Mouse (Mus musculus): ENCODE data around the gene Ten1. TPM values are rescaled to one million over a fixed set of nuclear protein-coding genes. Genes with fewer than 3 reads are reported as not detected.

Ten1 gene
- total RNA-seq, 1 experiment: 19.1 TPM

DNA sequence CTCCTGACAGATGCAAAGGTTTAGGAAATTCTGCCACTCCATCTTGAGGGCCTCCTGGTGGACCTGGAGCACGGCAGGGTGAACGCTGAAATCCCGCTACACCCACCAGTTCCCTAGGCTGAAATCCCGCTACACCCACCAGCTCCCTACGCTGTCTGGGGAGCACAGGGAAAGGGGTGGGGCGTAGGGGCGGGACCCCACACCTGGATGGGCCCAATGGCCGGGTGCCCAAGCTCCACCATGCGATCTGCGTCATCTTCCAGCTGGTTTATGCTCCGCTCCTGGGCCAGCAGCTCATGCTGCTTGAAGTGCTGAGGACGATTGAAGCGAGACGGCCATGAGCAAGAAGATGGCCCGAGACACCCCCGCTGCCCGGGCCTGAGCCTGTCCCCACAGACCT is 33.8 kb downstream of the Ten1 start:
- Histone ChIP-seq H3K4me3 (ENCODE audit: insufficient read depth in 1 of 2, low read depth in 1 of 2, low read length in 2 of 2, poor library complexity in 1 of 2, severe bottlenecking in 1 of 2) (peak overlapping the region; percentile 39 to 51; a peak in 3 of 4 replicates), H3K27ac (ENCODE audit: insufficient read depth, low read depth, low read length, poor library complexity, severe bottlenecking) (no peak overlapping the region), H3K9ac (ENCODE audit: insufficient read depth, low read depth, low read length, poor library complexity, severe bottlenecking) (peak overlapping the region; percentile 23), H3K36me3 (ENCODE audit: control insufficient read depth, insufficient read depth, low read length, poor library complexity, severe bottlenecking) (no peaks in the 10 kb centered on the region), H3K9me3 (ENCODE audit: control insufficient read depth, insufficient read depth, low read depth, low read length) (no peaks in the 10 kb centered on the region), H3K4me1 (ENCODE audit: control insufficient read depth in 2 of 2, insufficient read depth in 2 of 2, low read length in 2 of 2, poor library complexity in 1 of 2) (peaks cover 0 to 14% of the 10 kb centered on the region in 2 experiments; a peak in 3 of 4 replicates)
- TF ChIP-seq CHD2 (IDR thresholded peaks at IDR 0.05; ENCODE audit: low read depth, low read length) (no peak), ZC3H11A (IDR thresholded peaks at IDR 0.05; ENCODE audit: borderline replicate concordance, low read depth, low read length) (no peak), ZNF384 (IDR thresholded peaks at IDR 0.05; ENCODE audit: low read depth, low read length) (no peak), MAFK (IDR thresholded peaks at IDR 0.05; ENCODE audit: insufficient read depth, low read depth, low read length) (no peak), HCFC1 (IDR thresholded peaks at IDR 0.05; ENCODE audit: borderline replicate concordance, insufficient read depth, low read length) (no peak)
- DNase-seq (ENCODE audit: low read depth, low spot score): no peak
- in situ Hi-C loops (cut with MboI; ENCODE audit: low sequenced_read_pairs in 2 of 2, unreplicated experiment in 2 of 2): no loop called here

DNA sequence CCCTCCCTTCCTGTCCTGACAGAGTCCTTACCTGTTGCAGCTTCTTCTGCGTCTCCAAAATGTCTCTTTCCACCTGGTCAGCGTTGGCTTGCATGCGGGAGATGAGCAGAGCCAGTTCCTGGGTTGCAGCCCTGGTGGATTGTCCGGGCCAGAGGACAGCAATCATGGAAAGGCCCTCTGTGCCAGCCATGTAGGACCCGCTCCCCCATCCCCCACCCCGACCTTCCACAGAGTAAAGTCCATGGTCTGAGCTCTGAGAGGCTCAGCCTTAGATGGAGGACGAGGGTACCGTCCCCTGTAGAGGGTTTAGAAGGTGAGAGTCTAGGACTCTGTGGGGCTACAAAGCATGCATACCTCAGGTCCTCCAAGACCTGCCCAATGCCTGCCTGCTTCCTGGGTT is 36.2 kb downstream of the Ten1 start:
- no peaks in the 10 kb centered on the region for H3K36me3 ChIP-seq (ENCODE audit: control insufficient read depth, insufficient read depth, low read length, poor library complexity, severe bottlenecking)
- TF ChIP-seq MAFK (IDR thresholded peaks at IDR 0.05; ENCODE audit: insufficient read depth, low read depth, low read length) (no peak), HCFC1 (IDR thresholded peaks at IDR 0.05; ENCODE audit: borderline replicate concordance, insufficient read depth, low read length) (no peak), CHD2 (IDR thresholded peaks at IDR 0.05; ENCODE audit: low read depth, low read length) (no peak), ZC3H11A (IDR thresholded peaks at IDR 0.05; ENCODE audit: borderline replicate concordance, low read depth, low read length) (no peak), ZNF384 (IDR thresholded peaks at IDR 0.05; ENCODE audit: low read depth, low read length) (no peak)
- H3K9ac ChIP-seq (ENCODE audit: insufficient read depth, low read depth, low read length, poor library complexity, severe bottlenecking): no peak overlapping the region
- H3K9me3 ChIP-seq (ENCODE audit: control insufficient read depth, insufficient read depth, low read depth, low read length): no peaks in the 10 kb centered on the region
- peaks cover 0 to 13% of the 10 kb centered on the region in 2 experiments; a peak in 3 of 4 replicates for H3K4me1 ChIP-seq (ENCODE audit: control insufficient read depth in 2 of 2, insufficient read depth in 2 of 2, low read length in 2 of 2, poor library complexity in 1 of 2)
- in situ Hi-C loops (cut with MboI; ENCODE audit: low sequenced_read_pairs in 2 of 2, unreplicated experiment in 2 of 2): no loop called here
- DNase-seq (ENCODE audit: low read depth, low spot score): no peak
- H3K27ac ChIP-seq (ENCODE audit: insufficient read depth, low read depth, low read length, poor library complexity, severe bottlenecking): no peak overlapping the region
- H3K4me3 ChIP-seq (ENCODE audit: insufficient read depth in 1 of 2, low read depth in 1 of 2, low read length in 2 of 2, poor library complexity in 1 of 2, severe bottlenecking in 1 of 2): no peak overlapping the region

DNA sequence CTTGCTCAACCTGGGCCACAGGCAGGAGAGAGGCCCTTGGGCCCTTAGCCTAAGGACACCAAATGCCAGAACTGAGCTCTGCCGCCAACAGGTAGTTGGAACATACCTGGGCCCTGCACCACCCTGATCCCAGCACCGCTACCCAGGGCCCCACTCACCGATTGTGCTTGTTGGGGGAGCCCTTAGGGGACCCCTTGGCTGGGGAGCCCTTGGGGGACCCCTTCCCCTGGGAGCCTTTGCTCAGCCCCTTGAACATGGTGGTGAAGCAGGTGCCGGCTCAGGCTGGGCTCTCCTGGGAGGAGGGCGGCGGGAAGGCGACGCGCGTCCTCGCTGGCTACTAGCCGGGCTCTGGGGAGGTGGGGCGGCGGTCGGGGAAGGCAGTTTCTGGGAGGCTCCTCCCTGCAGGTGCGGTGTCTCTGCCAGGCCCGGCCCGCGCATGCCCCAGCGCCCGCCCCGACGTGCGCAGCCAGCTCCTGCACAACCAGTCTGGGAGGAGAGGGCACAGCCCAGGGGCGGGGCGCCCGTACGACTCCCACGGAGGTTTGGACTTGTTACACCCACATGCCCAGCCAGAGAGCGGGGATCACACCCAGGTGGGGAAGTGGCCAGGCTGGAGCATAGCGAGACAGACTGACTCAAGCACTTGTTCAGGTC is 39.2 kb downstream of the Ten1 start, which contains the start of gene Evpl:
Evpl (minus strand) TSS at position 336 of the 654 bp plus-strand sequence.
- no peak for DNase-seq (ENCODE audit: low read depth, low spot score)
- no peaks in the 10 kb centered on the region for H3K36me3 ChIP-seq (ENCODE audit: control insufficient read depth, insufficient read depth, low read length, poor library complexity, severe bottlenecking)
- no peak for TF ChIP-seq ZC3H11A (IDR thresholded peaks at IDR 0.05; ENCODE audit: borderline replicate concordance, low read depth, low read length)
- no peak for TF ChIP-seq CHD2 (IDR thresholded peaks at IDR 0.05; ENCODE audit: low read depth, low read length)
- no peak for TF ChIP-seq MAFK (IDR thresholded peaks at IDR 0.05; ENCODE audit: insufficient read depth, low read depth, low read length)
- TF ChIP-seq ZNF384 (IDR thresholded peaks at IDR 0.05; ENCODE audit: low read depth, low read length): no peak
- no peak for TF ChIP-seq HCFC1 (IDR thresholded peaks at IDR 0.05; ENCODE audit: borderline replicate concordance, insufficient read depth, low read length)
- no peaks in the 10 kb centered on the region for H3K9me3 ChIP-seq (ENCODE audit: control insufficient read depth, insufficient read depth, low read depth, low read length)
- peak within 1 kb of the TSS; percentile 16 to 44; a peak in 3 of 4 replicates for H3K4me3 ChIP-seq (ENCODE audit: insufficient read depth in 1 of 2, low read depth in 1 of 2, low read length in 2 of 2, poor library complexity in 1 of 2, severe bottlenecking in 1 of 2)
- in situ Hi-C loops (cut with MboI; ENCODE audit: low sequenced_read_pairs in 2 of 2, unreplicated experiment in 2 of 2): no loop called here
- no peak within 1 kb of the TSS for H3K27ac ChIP-seq (ENCODE audit: insufficient read depth, low read depth, low read length, poor library complexity, severe bottlenecking)
- peaks cover 0 to 14% of the 10 kb centered on the region in 2 experiments; a peak in 2 of 4 replicates for H3K4me1 ChIP-seq (ENCODE audit: control insufficient read depth in 2 of 2, insufficient read depth in 2 of 2, low read length in 2 of 2, poor library complexity in 1 of 2)
- H3K9ac ChIP-seq (ENCODE audit: insufficient read depth, low read depth, low read length, poor library complexity, severe bottlenecking): peak within 1 kb of the TSS; percentile 40; the same call in 1 of the 2 replicates

DNA sequence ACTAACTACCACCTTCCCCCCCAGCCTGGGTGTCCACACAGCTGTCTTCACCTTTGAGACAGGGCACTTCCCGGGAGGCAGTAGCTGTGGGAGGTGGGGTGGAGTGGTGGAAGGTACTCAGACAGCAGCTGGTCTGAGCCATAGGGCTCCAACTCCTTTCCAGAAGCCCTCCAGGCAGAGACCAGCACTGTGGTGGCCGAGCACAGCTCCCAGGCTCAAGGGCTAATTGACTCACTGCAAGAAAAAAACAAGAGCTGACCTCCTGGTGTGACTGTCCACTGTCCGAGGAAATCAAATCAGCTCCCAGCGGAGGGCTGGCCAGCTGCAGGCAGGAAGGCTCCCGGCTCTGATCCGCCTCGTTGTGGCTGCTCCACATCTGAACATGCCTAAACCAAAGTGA is 41.1 kb downstream of the Ten1 start:
- H3K4me3 ChIP-seq (ENCODE audit: insufficient read depth in 1 of 2, low read depth in 1 of 2, low read length in 2 of 2, poor library complexity in 1 of 2, severe bottlenecking in 1 of 2): no peak overlapping the region

More for the DNA sequence above, 41.1 kb downstream of the Ten1 start:
- H3K27ac ChIP-seq (ENCODE audit: insufficient read depth, low read depth, low read length, poor library complexity, severe bottlenecking): no peak overlapping the region
- in situ Hi-C loops (cut with MboI; ENCODE audit: low sequenced_read_pairs in 2 of 2, unreplicated experiment in 2 of 2): no loop called here
- peaks cover 0 to 6% of the 10 kb centered on the region in 2 experiments; a peak in 1 of 4 replicates for H3K4me1 ChIP-seq (ENCODE audit: control insufficient read depth in 2 of 2, insufficient read depth in 2 of 2, low read length in 2 of 2, poor library complexity in 1 of 2)
- H3K36me3 ChIP-seq (ENCODE audit: control insufficient read depth, insufficient read depth, low read length, poor library complexity, severe bottlenecking): peaks cover 6% of the 10 kb centered on the region
- DNase-seq (ENCODE audit: low read depth, low spot score): no peak
- TF ChIP-seq ZNF384 (IDR thresholded peaks at IDR 0.05; ENCODE audit: low read depth, low read length) (no peak), MAFK (IDR thresholded peaks at IDR 0.05; ENCODE audit: insufficient read depth, low read depth, low read length) (no peak), HCFC1 (IDR thresholded peaks at IDR 0.05; ENCODE audit: borderline replicate concordance, insufficient read depth, low read length) (no peak), ZC3H11A (IDR thresholded peaks at IDR 0.05; ENCODE audit: borderline replicate concordance, low read depth, low read length) (no peak), CHD2 (IDR thresholded peaks at IDR 0.05; ENCODE audit: low read depth, low read length) (no peak)
- no peaks in the 10 kb centered on the region for H3K9me3 ChIP-seq (ENCODE audit: control insufficient read depth, insufficient read depth, low read depth, low read length)
- H3K9ac ChIP-seq (ENCODE audit: insufficient read depth, low read depth, low read length, poor library complexity, severe bottlenecking): no peak overlapping the region

Measured in ES-E14 (cell line).